Mouse (Mus musculus): Measurements from ENCODE around the gene Gltp.

- TF ChIP-seq CTCF (IDR thresholded peaks at IDR 0.05; ENCODE audit: low read depth, low read length) (no peak), POLR2A (IDR thresholded peaks at IDR 0.05; ENCODE audit: extremely low read depth, insufficient read depth, low read length) (no peak)
Measured at GRCm38 (mm10) chr5:114738707-114739241, 48.0 kb upstream of the Gltp start.
